9 mouse cellular contexts compared by ENCODE assay signal in genomic region chr1:192736524-192736923, GRCm38 (mm10). TPM values are rescaled to one million over a fixed set of nuclear protein-coding genes. Genes with fewer than 3 reads are reported as not detected.
A peak's percentile ranks its signal among the peaks of the same experiment; 100 is the strongest.
DNase-seq lines count a peak whose midpoint lies in the region; ATAC-seq lines count a peak whose summit lies in the region.
"Had no signal": no experiment of that assay in that cellular context is flagged by ENCODE, and none has a peak within 500 bp of the region (broad histone marks: within the 10 kb centered on the region; RNA-seq: fewer than 3 reads in every experiment).

No protein-coding gene starts in this region.

- no peaks in the 10 kb centered on the region for H3K9me3 ChIP-seq in kidney, embryonic 15.5 days (replicated peaks)
- no peaks in the 10 kb centered on the region for H3K9me3 ChIP-seq in limb, embryonic 12.5 days

- ATAC-seq in kidney, embryonic 15.5 days (replicated peaks; ENCODE audit: low FRiP score): peak; percentile 35
- ATAC-seq in limb, embryonic 12.5 days (ENCODE audit: insufficient number of reproducible peaks, insufficient read depth, low FRiP score, low TSS enrichment, low read depth): peak; percentile 70

- no peak overlapping the region for H3K4me3 ChIP-seq in kidney, embryonic 15.5 days (replicated peaks)
- H3K4me3 ChIP-seq in limb, embryonic 12.5 days (replicated peaks): no peak overlapping the region

- no peaks in the 10 kb centered on the region for H3K27me3 ChIP-seq in kidney, embryonic 15.5 days
- H3K27me3 ChIP-seq in limb, embryonic 12.5 days: no peaks in the 10 kb centered on the region
- H3K27me3 ChIP-seq: CH12.LX had no signal

- no peak overlapping the region for H3K4me2 ChIP-seq in kidney, embryonic 15.5 days
- peak overlapping the region; percentile 13; the same call in 1 of the 2 replicates for H3K4me2 ChIP-seq in limb, embryonic 12.5 days

- H3K36me3 ChIP-seq in kidney, embryonic 15.5 days: 0 out of 2 replicates have a peak, but pooled peaks cover 10% of the 10 kb centered on the region
- peaks cover 14% of the 10 kb centered on the region; the same call in 1 of the 2 replicates for H3K36me3 ChIP-seq in limb, embryonic 12.5 days

- H3K27ac ChIP-seq in kidney, embryonic 15.5 days: peak overlapping the region; percentile 90
- peak overlapping the region; percentile 91 for H3K27ac ChIP-seq in limb, embryonic 12.5 days

- H3K9ac ChIP-seq in kidney, embryonic 15.5 days: no peak overlapping the region
- H3K9ac ChIP-seq in limb, embryonic 12.5 days (replicated peaks): 0 out of 2 replicates have a peak overlapping the region, but pooled peaks have one; percentile 27

- peaks cover 22% of the 10 kb centered on the region for H3K4me1 ChIP-seq in kidney, embryonic 15.5 days
- H3K4me1 ChIP-seq in limb, embryonic 12.5 days (replicated peaks): peaks cover 22% of the 10 kb centered on the region

- WGBS in kidney, embryonic 15.5 days: 46% methylated on average over 3 of the region's 3 CpGs
- 39% methylated on average over 3 of the region's 3 CpGs for WGBS in limb, embryonic 12.5 days

- DNase-seq in embryo, embryonic 10 days (ENCODE audit: low spot score): peak; percentile 10
- DNase-seq in embryo, embryonic 9.5 days (ENCODE audit: extremely low spot score): no peak
- no peak for DNase-seq in kidney, adult 18-20 months
- DNase-seq in cerebellum, postnatal 14 days: peak; percentile 37 to 46
- no peak for DNase-seq in right cerebral cortex, postnatal 10 days (ENCODE audit: low spot score in 2 of 2)
- no peak for DNase-seq in spleen, postnatal 4 days (ENCODE audit: low spot score in 2 of 2)

RNA-seq across cellular contexts. Expression of gene Hhat, which starts 34.5 kb away (rescaled TPM):
- 13.7 and 15.4 TPM in 2 replicates for polyA plus RNA-seq in kidney, embryonic 15.5 days (2015; fragmentation: Nextera tagmentation; extraction: Ambion mirVana)
- 10.8 and 12.0 TPM in 2 replicates for polyA plus RNA-seq in limb, embryonic 12.5 days (2016; fragmentation: Nextera tagmentation; extraction: Ambion mirVana)

Comparison
In these comparisons a context has a peak if more than half of its experiments do, and no peak if none do; other contexts are left out.
1. DNase-seq: peak in embryo, embryonic 10 days (single experiment) and cerebellum, postnatal 14 days (2 of 2); none in embryo, embryonic 9.5 days (single experiment), kidney, adult 18-20 months (single experiment), right cerebral cortex, postnatal 10 days (0 of 2) and spleen, postnatal 4 days (0 of 2).